Mouse (Mus musculus) lung, embryonic 15.5 days (tissue): Measurements from ENCODE around the gene Dhrs13. TPM values are rescaled to one million over a fixed set of nuclear protein-coding genes. Genes with fewer than 3 reads are reported as not detected.
"Not testable (repeated sequence)": the region's sequence is repeated elsewhere in the genome, so short reads cannot be mapped to it uniquely, and the experiment has no call there.

Source experiments
- ATAC-seq: fragments of 200-750 bp; cut with Nextera tagmentation; 2 replicates; pipeline ENCODE4 v1.8.0; 2017; ENCODE audit warnings: moderate number of reproducible peaks, borderline replicate concordance; ENCODE audit not compliant: low FRiP score, low TSS enrichment; ENCODE audit errors: extremely low read depth
- H3K27ac ChIP-seq: fragments of 300-500 bp; sonication (generic); 2 replicates; pipeline ENCODE4 v1.5.1; 2015; ENCODE audit warnings: moderate library complexity, mild to moderate bottlenecking, inconsistent platforms
- H3K27me3 ChIP-seq: fragments of 300-500 bp; sonication (generic); 2 replicates; pipeline ENCODE4 v1.6.1; 2015; ENCODE audit warnings: inconsistent platforms
- H3K36me3 ChIP-seq: fragments of 300-500 bp; sonication (generic); 2 replicates; pipeline ENCODE4 v1.6.1; 2015; ENCODE audit warnings: inconsistent platforms
- H3K4me1 ChIP-seq: fragments of 300-500 bp; sonication (generic); 2 replicates; pipeline ENCODE4 v1.6.1; 2015; ENCODE audit warnings: inconsistent platforms
- H3K4me2 ChIP-seq: fragments of 300-500 bp; sonication (generic); 2 replicates; pipeline ENCODE4 v1.6.1; 2015; ENCODE audit warnings: inconsistent platforms, mild to moderate bottlenecking, moderate library complexity
- H3K4me3 ChIP-seq: fragments of 300-500 bp; sonication (generic); 2 replicates; pipeline ENCODE4 v1.5.1; 2015; ENCODE audit warnings: mild to moderate bottlenecking, inconsistent platforms
- H3K9ac ChIP-seq: fragments of 300-500 bp; sonication (generic); 2 replicates; pipeline ENCODE4 v1.6.1; 2015; ENCODE audit warnings: inconsistent platforms
- H3K9me3 ChIP-seq: fragments of 300-500 bp; sonication (generic); 2 replicates; pipeline ENCODE4 v1.6.1; 2016; ENCODE audit warnings: inconsistent platforms
- WGBS: fragments of 180-500 bp; shearing (Covaris S2); methylation state at CpG from one replicate; pipeline ENCODE4 v1.1.7; 2015; 5-methylcytosine and 5-hydroxymethylcytosine counted together
- polyA plus RNA-seq: library from polyadenylated mRNA; unstranded; fragments of >200 nt; fragmentation: Nextera tagmentation; extraction: Ambion mirVana; gene quantifications from 2 replicates; pipeline ENCODE4 v1.2.1, GENCODE M21; 2015

The Dhrs13 gene
- polyA plus RNA-seq, 1 experiment from 2014 or later, result 19.8 TPM

DNA sequence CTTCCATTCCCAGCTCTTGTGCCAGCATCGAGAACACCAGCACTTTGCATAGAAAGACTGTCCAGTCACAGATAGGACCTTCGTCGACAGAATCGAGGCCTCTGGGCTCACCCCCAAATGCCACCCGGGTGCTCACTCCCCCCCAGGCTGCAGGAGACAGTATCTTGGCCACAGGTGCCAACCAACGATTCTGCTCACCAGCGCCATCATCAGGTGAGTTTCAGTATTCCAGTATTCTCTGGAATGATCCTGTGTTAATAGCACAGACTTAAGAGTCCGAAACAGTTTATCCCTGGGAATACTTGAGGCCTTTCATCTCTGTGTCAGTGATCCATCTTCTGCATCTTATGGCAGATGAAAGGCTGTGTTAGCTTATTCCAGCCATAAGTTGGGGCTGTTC lies 8.5 kb upstream of the Dhrs13 start:
- H3K4me1 ChIP-seq, result no peaks in the 10 kb centered on the region
- H3K4me3 ChIP-seq, result no peak overlapping the region
- H3K27ac ChIP-seq, result no peak overlapping the region
- H3K27me3 ChIP-seq, result no peaks in the 10 kb centered on the region
- no peak overlapping the region for H3K9ac ChIP-seq
- 74% methylated on average over 8 of the region's 8 CpGs for WGBS
- H3K9me3 ChIP-seq, result no peaks in the 10 kb centered on the region
- no peak for ATAC-seq
- peaks cover 86% of the 10 kb centered on the region for H3K36me3 ChIP-seq
- H3K4me2 ChIP-seq, result no peak overlapping the region

DNA sequence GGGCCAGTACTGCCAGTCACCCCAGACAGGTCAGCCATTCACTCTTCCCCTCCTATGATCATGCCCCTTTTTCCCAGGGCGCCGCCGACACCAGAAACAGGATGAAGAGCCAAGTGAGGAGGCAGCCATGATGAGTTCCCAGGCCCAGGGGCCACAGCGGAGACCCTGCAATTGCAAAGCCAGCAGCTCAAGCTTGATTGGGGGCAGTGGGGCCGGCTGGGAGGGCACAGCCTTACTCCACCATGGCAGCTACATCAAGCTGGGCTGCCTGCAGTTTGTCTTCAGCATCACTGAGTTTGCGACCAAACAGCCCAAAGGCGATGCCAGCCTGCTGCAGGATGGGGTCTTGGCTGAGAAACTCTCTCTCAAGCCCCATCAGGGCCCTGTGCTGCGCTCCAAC lies 2.8 kb upstream of the Dhrs13 start:
- WGBS, result 90% methylated on average over 8 of the region's 8 CpGs
- Histone ChIP-seq H3K27me3 (no peaks in the 10 kb centered on the region), H3K9ac (no peak overlapping the region), H3K9me3 (no peaks in the 10 kb centered on the region), H3K4me1 (peaks cover 27% of the 10 kb centered on the region), H3K4me3 (no peak overlapping the region), H3K27ac (no peak overlapping the region), H3K4me2 (no peak overlapping the region), H3K36me3 (peaks cover 53% of the 10 kb centered on the region)
- no peak for ATAC-seq

DNA sequence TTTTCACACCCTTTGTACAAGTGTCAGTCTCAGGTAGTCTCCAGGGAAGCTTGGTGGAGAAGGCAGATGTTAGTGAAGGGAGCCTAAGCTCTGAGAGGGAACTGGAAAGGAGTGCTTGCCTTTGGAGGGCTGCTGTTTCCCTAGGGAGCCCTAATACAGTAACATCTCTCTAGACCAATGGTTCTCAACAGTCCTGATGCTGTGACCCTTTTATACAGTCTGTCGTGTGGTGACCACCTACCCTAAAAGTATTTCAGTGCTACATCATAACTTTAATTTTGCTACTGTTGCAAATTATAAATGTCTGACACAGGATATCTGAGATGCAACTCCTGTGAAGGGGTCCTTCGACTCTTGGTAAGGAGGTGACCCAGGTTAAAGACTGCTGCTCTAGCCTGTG lies 1.5 kb upstream of the Dhrs13 start:
- Histone ChIP-seq H3K27ac (no peak overlapping the region), H3K4me2 (peak overlapping the region; percentile 15; the same call in 1 of the 2 replicates), H3K27me3 (no peaks in the 10 kb centered on the region), H3K4me1 (peaks cover 27% of the 10 kb centered on the region), H3K9me3 (no peaks in the 10 kb centered on the region), H3K36me3 (peaks cover 49% of the 10 kb centered on the region), H3K9ac (no peak overlapping the region), H3K4me3 (no peak overlapping the region)
- ATAC-seq, result no peak
- WGBS, result 67% methylated on average over 2 of the region's 2 CpGs

DNA sequence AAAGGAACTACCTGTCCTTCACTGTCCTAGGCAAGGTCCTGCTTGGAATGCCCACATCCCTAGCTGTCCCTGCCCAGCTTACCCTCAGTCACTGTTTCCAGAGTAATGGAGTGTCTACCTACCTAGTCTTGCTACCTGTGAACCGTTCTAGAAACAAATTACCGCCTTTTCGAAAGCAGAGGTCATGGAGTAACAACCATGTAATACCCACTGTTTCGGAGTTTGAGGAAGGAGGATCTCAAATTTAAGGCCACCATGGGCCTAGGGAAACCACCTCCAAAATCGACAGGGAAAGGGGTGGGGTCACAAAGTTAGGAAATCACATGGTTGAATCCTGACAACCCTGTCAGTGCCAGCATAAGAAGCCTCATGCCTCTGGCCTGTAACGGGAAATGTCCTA lies 691 bp upstream of the Dhrs13 start:
- Histone ChIP-seq H3K4me3 (peak overlapping the region; percentile 66; the same call in 1 of the 2 replicates), H3K9ac (peak overlapping the region; percentile 67; the same call in 1 of the 2 replicates), H3K4me2 (peak overlapping the region; percentile 96), H3K27ac (peak overlapping the region; percentile 94; the same call in 1 of the 2 replicates), H3K9me3 (no peaks in the 10 kb centered on the region), H3K36me3 (peaks cover 42% of the 10 kb centered on the region), H3K27me3 (no peaks in the 10 kb centered on the region), H3K4me1 (peaks cover 28% of the 10 kb centered on the region)
- ATAC-seq, result no peak
- WGBS, result 39% methylated on average over 6 of the region's 6 CpGs

DNA sequence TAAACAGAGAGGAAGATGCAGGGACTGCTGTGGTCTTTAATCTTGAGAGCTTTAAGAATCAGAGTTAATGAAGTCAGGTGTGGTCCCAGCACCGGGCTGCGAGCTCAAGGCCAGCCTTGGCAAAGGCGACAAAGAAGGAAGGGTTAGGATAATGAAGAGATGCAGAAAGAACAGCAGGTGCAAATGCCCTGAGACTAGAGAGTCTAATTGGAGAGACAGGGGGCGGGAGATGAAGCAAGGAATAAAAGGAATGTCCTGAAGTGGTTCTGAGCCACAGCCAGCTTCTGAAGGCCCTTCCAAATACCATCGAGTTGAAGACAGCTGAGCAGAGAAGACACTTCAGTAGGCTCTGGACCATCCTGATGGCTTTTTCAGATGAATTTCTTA lies 722 bp downstream of the Dhrs13 start:
- H3K27me3 ChIP-seq, result no peaks in the 10 kb centered on the region
- 5% methylated on average over 5 of the region's 5 CpGs for WGBS
- no peak for ATAC-seq
- peak overlapping the region; percentile 96 for H3K4me2 ChIP-seq
- H3K4me3 ChIP-seq, result peak overlapping the region; percentile 66
- H3K36me3 ChIP-seq, result peaks cover 28% of the 10 kb centered on the region
- peaks cover 41% of the 10 kb centered on the region for H3K4me1 ChIP-seq
- peak overlapping the region; percentile 94 for H3K27ac ChIP-seq
- peak overlapping the region; percentile 67 for H3K9ac ChIP-seq
- no peaks in the 10 kb centered on the region for H3K9me3 ChIP-seq

DNA sequence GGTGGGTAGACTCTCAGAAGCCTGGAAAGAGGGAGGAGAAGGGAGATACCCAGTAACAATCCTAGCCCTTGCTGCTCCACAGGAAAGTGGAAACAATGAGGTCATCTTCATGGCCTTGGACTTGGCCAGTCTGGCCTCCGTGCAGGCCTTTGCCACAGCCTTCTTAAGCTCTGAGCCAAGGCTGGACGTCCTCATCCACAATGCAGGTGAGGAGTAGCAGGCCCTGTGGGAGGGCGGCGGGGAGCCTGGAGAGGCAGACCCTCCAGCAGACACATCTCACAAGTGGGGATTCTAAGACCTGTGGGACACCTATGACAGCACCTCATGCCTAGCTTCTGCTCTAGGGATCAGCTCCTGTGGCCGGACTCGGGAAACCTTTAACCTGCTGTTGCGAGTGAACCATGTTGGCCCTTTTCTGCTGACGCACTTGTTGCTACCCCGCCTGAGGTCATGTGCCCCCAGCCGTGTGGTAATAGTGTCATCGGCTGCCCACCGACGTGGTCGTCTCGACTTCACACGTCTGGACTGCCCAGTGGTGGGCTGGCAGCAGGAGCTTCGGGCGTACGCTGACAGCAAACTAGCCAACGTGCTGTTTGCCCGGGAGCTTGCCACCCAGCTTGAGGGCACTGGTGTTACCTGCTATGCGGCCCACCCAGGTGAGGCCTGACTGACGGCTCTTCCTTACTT lies 2.0 kb downstream of the Dhrs13 start:
- 92% methylated on average over 23 of the region's 23 CpGs for WGBS
- no peak overlapping the region for H3K4me2 ChIP-seq
- H3K4me3 ChIP-seq, result no peak overlapping the region
- H3K9ac ChIP-seq, result no peak overlapping the region
- H3K9me3 ChIP-seq, result no peaks in the 10 kb centered on the region
- no peak overlapping the region for H3K27ac ChIP-seq
- H3K27me3 ChIP-seq, result no peaks in the 10 kb centered on the region
- no peak for ATAC-seq
- H3K36me3 ChIP-seq, result peaks cover 15% of the 10 kb centered on the region
- H3K4me1 ChIP-seq, result peaks cover 50% of the 10 kb centered on the region

DNA sequence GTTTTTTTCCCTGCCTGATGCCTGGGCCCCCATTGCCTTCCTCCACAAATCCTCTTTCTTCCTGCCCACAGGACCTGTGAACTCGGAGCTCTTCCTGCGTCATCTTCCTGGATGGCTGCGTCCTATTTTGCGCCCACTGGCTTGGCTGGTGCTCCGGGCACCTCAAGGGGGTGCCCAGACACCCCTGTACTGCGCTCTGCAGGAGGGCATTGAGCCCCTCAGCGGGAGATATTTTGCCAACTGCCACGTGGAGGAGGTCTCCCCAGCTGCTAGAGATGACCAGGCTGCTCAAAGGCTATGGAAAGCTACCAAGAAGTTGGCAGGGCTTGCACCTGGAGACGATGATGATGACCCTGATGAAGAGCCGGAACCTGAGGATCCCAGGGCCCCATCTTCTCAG lies 4.7 kb downstream of the Dhrs13 start:
- Histone ChIP-seq H3K27me3 (no peaks in the 10 kb centered on the region), H3K4me1 (peaks cover 42% of the 10 kb centered on the region), H3K9ac (no peak overlapping the region), H3K27ac (no peak overlapping the region), H3K4me3 (no peak overlapping the region), H3K4me2 (no peak overlapping the region), H3K36me3 (peaks cover 10% of the 10 kb centered on the region; the same call in 1 of the 2 replicates), H3K9me3 (no peaks in the 10 kb centered on the region)
- no peak for ATAC-seq
- WGBS, result 75% methylated on average over 10 of the region's 10 CpGs

DNA sequence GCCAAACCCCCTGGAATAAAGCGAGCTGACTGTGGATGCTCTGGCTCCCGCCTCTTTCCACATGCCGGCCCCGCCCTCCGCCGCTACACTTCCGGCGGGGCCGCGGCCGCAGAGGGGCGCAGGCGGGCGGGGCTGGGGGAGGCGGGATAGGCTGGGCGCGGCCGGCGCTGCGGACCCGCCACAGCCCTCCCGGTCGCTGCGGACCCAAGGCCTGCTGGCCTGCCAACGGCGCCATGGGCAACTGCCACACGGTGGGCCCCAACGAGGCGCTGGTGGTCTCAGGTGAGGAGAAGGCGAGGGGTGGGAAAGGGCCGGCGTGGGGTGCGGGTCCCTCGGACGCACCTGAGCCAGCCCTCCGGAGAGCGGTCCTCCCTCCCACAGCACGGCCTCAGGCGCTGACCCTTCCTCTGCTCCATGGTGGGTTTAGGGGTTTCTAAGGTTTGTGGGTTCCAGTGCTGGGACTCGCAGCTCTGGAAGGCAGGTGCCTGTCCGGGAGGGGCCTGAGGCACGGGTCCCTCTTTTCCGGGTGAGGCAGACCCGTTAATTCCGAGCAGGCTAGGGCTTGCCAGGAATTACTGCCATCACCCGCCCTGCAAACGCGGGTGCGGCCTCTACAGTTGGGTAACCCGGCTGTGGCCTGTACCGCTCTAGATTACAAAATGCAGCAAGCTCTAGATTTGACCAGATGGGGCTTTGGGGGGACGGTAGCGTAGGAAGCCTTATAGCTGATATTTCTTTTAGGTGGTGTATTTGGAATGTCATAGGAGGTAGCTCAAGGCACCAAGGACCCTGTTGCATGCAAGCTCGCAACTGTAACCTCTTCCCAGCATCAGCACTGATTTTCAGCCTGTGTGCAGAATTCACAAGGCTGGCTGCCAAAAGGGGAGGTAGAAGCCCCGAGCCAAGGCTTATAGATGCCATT lies 6.0 kb downstream of the Dhrs13 start, which contains the start of gene Flot2:
TSS of gene Flot2 (plus strand) at position 101 of the 922 bp plus-strand sequence.
- H3K36me3 ChIP-seq, result peaks cover 14% of the 10 kb centered on the region; the same call in 1 of the 2 replicates
- H3K9ac ChIP-seq, result peak within 1 kb of the TSS; percentile 90
- H3K27ac ChIP-seq, result peak within 1 kb of the TSS; percentile 87
- H3K9me3 ChIP-seq, result no peaks in the 10 kb centered on the region
- H3K27me3 ChIP-seq, result no peaks in the 10 kb centered on the region
- 2% methylated on average over 53 of the region's 55 CpGs for WGBS
- H3K4me1 ChIP-seq, result peaks cover 34% of the 10 kb centered on the region
- H3K4me2 ChIP-seq, result peak within 1 kb of the TSS; percentile 94
- ATAC-seq, result peak; percentile 87
- H3K4me3 ChIP-seq, result peak within 1 kb of the TSS; percentile 93

DNA sequence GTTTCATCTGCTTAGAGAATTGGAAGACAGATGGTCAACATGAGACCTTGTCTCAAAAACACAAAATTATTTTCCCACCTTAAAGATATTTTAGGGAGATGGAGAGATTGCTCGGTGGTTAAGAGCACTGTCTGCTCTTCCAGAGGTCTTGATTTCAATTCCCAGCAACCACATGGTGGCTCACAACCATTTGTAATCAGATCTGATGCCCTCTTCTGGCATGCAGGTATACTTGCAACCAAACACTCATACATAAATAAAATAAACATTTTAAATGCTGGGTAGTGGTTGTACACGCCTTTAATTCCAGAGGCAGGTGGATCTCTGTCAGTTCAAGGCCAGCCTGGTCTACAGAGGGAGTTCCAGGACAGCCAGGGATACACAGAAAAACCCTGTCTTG lies 8.8 kb downstream of the Dhrs13 start:
- Histone ChIP-seq H3K4me3 (no peak overlapping the region), H3K9me3 (no peaks in the 10 kb centered on the region), H3K27ac (no peak overlapping the region), H3K36me3 (0 out of 2 replicates have a peak, but pooled peaks cover 6% of the 10 kb centered on the region), H3K27me3 (no peaks in the 10 kb centered on the region), H3K9ac (no peak overlapping the region), H3K4me2 (no peak overlapping the region), H3K4me1 (peaks cover 34% of the 10 kb centered on the region)
- no peak for ATAC-seq
- WGBS, result 49% methylated on average over 2 of the region's 2 CpGs

DNA sequence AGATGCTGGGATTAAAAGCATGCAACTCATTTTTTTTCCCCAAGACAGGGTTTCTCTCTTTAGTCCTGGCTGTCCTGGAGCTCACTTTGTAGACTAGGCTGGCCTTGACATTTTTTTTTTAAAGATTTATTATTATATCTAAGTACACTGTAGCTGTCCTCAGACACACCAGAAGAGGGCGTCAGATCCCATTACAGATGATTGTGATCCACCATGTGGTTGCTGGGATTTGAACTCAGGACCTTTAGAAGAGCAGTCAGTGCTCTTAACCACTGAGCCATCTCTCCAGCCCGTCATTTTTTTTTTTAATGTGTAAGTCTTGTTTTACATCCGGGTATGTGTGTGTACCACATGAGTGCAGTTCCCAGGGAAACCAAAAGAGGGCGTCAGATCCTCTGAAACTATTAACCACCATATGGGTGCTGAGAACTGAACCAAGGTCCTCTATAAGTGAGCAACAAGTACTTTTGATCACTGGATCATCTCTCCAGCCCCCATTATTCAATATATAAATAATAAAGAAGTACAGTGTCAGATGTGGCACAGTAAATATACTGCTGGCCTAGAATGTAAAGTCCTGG lies 10.3 kb downstream of the Dhrs13 start:
- H3K27me3 ChIP-seq, H3K9me3 ChIP-seq, H3K4me3 ChIP-seq, H3K36me3 ChIP-seq, H3K9ac ChIP-seq, ATAC-seq, H3K27ac ChIP-seq, H3K4me2 ChIP-seq: not testable (repeated sequence)
- peaks cover 24% of the 10 kb centered on the region for H3K4me1 ChIP-seq
- WGBS, result 90% methylated on average over 4 of the region's 4 CpGs

DNA sequence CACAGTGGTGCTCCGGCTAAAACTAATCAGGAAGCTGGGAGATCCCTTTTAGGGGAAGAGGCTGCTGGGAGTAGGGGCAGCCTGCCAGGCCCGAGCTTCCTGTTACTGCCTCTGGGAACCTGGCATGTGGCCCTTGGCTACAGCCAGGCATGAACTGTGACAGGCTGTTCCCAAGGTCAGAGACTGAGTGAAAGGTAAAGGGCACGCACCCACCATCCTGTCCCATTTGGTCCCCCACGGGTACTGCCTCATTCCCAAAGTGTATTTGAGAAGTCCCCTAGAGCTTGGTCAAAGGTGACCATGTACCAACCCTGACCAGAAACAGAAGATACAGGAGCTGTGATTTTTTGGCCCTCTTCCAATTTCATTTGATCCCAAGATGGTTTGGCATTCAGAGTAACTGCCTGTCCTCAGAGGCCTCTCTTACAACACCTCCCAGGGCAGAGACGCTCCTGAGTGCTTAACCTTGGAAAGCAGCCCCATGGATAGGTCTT lies 12.7 kb downstream of the Dhrs13 start:
- no peak overlapping the region for H3K9ac ChIP-seq
- WGBS, result 62% methylated on average over 5 of the region's 5 CpGs
- H3K4me3 ChIP-seq, result no peak overlapping the region
- no peak for ATAC-seq
- 0 out of 2 replicates have a peak, but pooled peaks cover 6% of the 10 kb centered on the region for H3K36me3 ChIP-seq
- peaks cover 7% of the 10 kb centered on the region; the same call in 1 of the 2 replicates for H3K4me1 ChIP-seq
- no peaks in the 10 kb centered on the region for H3K27me3 ChIP-seq
- H3K9me3 ChIP-seq, result no peaks in the 10 kb centered on the region
- 0 out of 2 replicates have a peak overlapping the region, but pooled peaks have one; percentile 58 for H3K27ac ChIP-seq
- no peak overlapping the region for H3K4me2 ChIP-seq
